Mouse (Mus musculus) frontal cortex, postnatal 36 days (tissue): ENCODE data around the gene Fam72a.

ENCODE experiments used
- DNase-seq, 2 experiments: peaks; one replicate each; pipeline ENCODE4 v3.0.0; 2022; ENCODE audit warnings: low spot score in 2 of 2

The Fam72a gene

DNA sequence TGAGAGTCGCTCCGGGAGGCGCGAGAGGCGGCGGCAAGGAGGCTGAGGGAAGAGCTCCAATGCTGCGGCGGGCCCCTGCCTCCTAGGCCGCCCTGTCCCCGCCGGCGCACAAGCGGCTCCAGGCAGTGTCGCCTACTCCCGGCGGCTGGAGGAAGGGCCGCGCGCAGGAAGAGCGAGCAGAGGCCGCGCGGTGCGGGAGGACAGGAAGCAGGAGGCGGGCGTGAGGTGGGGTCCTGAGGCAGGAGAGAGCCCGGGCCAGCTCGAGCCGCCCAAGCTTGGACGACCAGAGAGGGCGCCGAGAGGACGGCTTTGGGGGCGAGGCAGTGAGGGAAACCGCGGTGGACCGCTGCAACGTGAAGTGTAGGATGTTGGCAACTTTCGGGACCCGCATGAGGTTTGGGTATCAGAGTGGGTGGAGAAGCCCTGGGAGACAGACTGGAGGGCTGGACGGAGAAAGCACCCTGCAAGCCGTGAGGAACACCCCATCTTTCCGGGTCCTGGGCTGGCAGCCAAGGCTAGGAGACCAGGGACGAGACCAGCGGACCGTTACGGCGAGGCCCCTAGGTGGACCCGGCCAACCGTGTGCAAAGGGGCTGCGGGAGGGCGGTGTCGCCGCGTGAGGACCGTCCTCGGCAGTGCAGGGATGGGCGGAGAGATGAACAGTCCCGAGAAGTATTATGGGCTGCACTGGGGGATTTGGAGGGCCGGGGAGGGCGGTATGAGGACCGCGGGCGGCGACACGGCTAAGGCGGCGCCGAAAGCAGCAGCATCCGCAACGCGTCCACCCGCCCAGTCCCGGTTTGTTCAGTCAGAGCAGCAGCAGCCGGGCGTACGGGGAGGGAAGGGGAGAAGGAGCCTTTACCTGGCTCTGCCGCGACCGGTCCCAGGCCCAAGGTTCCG lies 1.1 kb upstream of the Fam72a start:
- peak; percentile 59 to 68 for DNase-seq

DNA sequence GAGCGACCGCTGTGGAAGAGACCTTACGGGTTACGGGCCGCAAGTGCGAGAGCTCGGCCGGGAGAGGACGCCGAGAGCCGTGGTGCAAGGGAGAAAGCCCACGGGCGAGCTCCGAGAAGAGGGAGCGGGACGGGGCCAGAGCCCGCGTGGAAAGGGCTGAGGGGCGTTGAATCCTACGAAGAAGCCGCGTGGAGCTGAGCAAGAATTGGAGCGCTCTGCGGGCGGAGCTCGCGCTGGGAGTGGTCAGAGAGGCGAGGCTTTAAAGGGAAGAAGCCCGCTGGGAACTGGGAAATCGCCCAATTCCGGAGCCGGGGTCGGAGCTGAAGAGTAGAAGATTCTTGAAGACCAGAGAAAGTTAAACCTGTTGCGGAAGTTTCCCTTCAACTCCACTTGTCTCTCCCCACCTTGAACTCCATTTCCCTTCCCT lies 391 bp downstream of the Fam72a start:
- DNase-seq = peak in 1 of 2 experiments; percentile 42

DNA sequence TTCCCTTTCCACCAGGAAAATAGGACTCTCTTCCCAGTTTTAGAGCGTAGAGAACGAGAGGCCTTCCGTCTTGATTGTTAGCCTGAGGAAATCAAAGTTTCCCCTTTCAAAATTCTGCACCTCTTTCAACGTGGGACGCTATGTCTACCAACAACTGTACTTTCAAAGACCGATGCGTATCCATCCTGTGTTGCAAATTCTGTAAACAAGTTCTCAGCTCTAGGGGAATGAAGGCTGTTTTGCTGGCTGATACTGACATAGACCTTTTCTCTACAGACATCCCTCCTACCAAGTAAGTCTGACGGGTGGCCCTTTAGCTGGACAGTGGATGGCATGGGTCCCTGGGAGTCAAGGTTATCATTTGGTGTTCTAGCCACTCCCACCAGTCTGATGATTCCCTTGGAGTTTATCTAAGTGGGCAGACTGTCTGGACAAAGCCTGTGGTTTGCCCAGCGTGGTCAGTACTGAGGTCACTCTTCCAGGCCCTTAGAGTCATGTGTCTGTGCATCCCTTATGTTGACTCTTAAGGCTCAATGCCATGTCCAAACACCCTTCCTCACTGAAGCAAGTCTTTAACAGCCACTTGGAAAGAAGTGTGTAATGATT lies 961 bp downstream of the Fam72a start:
- no peak for DNase-seq

DNA sequence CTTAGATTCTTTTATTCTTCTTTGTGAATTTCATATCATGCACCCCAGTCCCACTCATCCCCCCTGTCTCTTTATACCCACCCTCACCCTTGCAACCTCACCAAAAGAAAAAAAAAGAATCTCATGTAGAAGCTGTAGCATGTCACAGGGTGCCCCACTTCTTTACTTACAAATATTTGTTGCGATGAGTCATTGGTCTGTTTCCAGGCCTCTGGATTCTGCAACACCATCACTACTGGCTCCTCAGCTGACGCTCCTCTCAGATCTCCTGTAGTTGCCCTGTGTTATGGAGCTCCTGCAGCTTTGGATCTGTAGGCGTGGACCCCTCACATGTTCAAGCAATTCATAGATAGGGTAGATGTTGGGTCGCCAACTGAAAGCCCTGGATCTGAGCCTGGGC lies 12.1 kb downstream of the Fam72a start:
- DNase-seq = no peak

DNA sequence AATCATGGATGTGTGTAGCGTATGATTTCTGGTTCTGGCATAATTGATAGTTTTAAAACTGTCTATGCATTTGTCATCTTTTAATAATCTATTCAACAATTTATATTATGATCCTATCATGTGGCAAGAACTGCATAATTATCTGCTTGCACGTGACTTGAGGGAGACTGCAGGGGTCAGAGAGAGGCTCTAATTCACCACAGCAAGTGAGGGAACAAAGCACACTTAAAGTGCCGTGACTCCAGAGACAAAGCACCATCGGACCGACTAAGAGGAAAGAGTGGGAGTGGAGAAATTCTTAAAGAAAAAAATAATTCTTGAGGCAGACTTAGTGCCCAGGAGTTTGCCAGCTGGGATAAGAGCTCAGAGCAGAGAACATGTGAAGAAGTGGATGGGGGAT lies 13.1 kb downstream of the Fam72a start:
- DNase-seq = no peak

DNA sequence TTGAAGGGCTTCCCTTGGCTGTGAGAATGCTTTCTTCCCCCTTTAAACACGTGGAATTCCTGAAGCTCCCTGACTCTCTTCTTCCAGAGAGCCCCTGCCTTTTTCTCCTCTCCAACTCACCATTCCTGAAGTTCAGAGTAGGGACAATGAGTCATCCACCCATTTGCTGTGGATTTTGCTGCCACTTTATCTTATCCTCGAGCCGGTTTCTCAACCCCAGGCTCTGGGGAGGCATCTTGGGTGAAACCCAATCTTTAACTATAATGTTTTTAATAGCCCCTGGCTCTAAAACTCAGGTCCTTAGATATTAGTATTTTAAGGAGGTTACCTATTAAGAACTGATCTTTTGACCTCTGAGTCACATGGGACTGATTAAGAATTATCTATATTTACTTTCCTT lies 13.7 kb downstream of the Fam72a start:
- DNase-seq = no peak

DNA sequence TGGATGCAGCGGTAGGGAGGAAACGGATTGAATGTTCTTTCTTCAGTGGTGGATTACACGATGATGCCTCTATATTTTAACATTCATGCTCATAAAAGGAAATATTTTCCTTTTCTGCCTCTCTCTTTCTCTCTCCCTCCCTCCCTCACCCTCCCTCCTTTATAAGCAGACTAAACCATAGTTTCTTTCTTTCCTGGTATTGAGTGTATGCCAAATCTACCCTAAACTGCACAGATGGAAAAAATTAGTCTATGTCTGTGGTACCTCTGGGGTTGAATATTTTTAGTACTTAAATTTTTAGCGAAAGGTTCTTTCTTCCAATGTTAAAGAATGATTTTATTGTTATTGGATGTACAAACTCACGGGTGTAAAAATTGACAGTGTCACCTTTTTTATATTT lies 14.2 kb downstream of the Fam72a start:
- no peak for DNase-seq

DNA sequence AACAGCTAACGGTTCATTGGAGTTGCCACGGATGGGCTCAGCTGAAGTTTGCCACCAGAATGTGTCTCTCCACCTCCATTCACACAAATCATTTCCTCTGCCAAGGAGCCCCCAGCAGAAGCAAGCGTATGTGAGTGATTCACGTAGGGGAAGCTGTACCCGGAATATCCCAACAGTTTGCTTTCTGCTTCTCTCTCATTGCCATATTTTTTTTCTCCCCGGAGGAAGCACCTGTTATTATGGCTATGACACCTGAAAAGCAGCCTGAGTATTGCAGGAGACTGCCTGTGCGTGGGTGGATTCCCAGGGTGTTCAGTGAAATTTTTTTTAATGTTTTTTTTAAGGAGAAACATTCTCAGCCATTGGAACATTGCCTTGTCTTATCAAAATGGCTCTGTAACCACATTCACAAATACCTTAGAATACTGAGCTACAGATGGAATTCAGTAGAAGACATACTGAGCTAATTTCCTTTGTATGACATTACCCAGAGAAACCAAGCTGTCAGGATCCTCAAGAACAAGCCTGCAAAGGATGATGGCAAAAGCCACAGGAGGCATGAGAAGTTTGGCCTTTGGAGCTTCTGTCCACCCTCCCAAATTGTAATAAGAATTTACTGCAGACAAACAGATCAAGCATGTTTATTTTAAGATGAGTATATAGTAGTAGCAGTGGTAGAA lies 16.3 kb downstream of the Fam72a start:
- no peak for DNase-seq

DNA sequence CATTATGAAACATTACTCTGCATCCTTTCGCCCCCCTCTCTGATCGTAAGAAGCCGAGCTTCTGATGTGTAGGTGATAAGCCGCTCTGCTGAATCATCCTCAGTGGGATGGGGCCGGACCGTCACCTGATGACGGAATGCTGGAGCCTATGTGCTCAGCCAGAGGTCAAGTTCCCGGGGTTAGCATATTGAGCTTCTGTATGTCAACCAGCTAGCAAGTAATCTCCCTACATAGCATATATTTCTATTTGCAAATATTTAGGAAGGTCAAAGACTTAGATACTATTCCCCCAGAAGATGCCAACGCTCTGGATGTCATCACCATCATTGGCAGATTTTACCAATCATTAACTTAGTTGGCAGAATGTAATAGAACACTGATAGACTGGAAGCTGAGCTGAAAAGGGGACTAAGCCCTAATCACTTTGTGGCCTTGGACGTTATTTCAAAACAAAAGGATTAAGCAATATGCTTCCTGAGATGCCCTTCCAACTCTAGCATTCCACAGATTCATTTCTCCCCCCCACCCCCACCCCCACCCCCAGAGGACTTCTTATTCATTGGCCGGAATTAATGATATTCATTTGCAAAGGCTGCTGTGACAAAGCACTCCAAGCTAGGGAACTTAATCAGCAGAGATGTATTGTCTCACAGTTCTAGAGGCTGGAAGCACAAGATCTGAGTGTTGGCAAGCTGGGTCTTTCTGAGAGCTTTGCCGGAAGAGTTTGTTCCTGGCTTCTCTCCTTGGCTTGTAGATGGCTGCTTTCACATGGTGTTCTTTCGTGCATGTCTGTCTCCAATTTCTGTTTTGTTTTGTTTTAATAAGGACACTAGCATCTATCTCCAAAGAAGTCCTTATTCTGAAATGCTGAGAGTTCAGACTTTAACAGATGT lies 19.3 kb downstream of the Fam72a start:
- no peak for DNase-seq

DNA sequence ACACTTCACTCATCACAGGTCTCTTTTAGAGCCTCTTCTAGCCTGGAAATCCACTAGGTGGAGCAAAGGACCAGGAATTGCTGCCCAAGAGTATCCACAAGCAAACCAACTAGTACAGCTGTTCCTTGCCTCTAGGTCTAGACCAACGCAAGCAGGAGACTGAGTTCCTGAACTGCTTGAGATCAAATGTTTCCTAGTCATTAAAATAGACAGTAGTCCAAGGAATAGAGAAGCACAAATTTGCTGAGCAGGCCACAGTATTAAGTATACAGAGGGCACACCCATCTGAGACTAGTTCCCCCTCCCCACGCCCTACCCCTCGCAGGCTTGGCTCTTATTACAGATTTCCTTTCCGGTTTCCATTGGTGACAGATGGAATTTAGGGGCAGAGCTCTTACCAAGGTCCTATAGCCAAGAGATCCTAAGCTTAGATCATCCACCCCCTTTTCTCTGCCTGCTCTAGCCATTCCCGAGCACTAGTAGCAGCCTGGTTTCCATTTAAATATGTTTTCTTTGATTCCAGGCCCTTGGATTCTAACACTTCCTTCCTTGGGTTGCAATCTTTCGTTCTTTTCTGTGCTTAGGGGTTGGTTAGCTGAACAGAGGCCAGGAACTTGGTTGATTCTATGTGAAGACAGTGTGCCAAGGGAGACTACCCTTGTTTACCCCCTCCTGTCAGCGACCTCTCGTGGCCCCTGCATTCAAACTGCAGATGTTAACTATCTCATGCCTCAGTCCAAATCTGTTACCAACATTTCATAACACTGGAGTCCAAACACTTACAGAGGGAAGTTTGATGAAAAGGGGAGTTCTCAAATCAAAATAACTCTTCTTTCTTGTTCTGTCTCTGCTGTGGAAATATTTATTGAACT lies 21.0 kb downstream of the Fam72a start:
- DNase-seq = peak in 1 of 2 experiments; percentile 59

DNA sequence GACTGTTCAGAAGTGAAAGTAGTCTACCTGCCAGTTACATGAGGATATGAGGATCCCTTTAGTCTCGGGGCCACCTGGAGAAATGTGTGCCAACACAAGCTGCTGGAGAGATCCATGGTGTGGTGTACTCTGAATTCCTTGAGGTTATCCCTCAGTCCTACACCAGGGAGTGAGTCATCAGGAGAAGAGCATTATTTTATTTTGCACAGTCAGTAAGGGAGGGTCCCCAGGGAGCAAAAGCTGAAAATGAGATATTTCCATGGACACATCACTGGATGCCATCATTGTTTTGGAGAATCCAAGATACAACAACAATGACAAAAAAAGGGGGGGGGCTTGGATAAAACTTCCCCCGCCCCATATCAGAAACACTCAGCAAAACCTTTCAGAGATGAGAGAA lies 24.3 kb downstream of the Fam72a start:
- DNase-seq = no peak

DNA sequence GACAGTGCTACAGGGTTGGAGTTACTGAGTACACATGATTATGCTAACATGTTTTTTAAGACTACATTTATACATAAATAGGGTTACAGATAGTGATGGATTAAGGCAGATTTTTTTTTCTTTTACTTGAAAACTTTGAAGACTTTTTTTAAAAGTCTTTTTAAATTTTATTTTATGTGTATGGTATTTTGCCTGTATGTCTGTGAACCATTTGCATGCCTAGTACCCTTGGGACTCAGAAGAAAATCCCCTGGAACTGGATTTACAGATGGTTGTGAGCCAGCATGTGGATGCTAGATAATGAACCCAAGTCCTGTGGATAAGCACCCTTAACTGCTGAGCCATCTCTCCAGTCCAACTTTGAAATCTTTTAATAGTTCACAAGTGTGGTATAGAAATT lies 25.7 kb downstream of the Fam72a start:
- DNase-seq = no peak

DNA sequence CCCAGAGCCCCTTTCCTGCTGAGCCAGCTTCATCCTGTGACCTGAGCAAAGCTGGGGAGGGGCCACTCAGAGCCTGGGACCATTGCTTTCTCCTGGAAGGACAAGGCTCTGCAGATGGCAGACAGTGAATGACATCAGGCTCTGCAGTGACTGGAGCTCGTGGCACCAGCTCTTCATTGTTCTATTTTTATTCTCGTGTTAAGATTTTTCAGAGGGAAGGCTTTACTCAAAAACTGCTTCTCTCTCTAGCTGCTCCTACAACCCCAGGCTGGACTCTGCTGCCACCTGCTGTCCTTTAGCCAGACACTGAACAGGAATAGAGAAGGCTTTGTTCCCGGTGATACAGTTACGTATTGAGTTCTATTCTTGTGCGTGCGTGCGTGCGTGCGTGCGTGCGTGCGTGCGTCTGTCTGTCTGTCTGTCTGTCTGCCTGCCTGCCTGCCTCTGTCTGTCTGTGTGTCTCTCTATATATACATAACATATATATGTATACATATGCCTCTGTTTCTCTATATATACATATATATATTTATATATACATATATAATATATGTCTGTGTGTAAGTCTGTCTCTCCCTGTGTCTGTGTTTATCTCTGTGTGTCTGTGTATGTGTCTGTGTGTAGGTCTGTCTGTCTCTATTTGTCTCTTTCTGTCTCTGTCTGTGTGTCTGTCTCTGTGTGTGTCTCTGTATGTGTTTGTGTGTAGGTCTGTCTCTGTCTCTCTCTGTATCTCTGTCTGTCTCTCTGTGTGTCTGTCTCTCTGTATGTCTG lies 27.5 kb downstream of the Fam72a start:
- peak; percentile 73 to 84 for DNase-seq

DNA sequence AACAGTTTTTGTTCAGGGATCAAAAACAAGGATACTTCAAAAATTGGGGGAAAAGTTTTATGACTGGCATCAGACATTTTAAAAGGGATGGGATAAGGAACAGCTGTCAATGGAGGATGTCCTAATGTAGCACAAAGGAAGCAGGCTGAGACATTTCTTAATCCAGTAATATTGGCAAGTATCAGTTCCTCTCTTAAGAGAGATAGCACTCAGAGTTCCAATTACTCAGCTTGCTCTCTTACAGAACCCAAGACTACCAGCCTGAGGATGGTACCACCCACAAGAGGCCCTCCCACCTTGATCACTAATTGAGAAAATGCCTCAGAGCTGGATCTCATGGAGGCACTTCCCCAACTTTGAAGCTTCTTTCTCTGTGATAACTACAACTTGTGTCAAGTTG lies 32.8 kb downstream of the Fam72a start:
- DNase-seq = no peak

DNA sequence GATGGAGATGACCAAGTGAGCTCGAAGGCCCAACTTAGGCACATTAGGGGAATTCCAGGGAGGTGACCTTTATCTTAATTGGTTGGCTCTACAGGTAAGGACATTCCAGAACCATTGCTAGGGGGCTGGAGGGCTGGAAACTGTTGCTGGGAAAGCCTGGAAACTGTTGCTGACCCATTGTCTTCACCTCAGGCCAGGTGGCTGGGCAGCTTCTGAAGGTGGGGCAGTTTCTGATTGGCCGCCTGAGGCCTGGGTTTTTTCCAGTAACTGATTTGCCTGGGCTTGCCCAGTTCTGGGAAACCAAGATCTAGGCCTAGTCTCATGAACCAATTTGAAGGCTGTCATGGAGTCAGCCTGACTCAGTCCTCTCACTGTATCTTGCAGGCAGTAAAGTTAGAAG lies 34.4 kb downstream of the Fam72a start:
- DNase-seq = no peak

DNA sequence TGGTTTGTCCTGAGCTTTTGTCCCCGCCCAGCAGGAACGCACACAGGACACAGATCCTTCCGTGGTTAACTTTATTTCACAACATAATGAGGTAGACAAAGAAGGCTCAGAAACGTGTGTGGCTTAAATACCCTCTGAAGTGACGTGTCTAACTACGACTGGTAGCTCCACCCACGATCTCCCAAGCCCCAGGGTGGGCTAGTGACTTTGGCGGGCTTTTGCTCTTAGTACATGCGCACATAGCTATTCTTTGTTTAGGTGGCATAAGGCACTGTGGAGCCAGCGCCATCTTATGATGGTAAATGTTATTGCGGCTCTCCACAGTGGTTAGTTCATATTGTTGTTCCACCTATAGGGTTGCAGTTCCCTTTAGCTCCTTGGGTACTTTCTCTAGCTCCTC lies 38.4 kb downstream of the Fam72a start:
- DNase-seq = peak in 1 of 2 experiments; percentile 36

DNA sequence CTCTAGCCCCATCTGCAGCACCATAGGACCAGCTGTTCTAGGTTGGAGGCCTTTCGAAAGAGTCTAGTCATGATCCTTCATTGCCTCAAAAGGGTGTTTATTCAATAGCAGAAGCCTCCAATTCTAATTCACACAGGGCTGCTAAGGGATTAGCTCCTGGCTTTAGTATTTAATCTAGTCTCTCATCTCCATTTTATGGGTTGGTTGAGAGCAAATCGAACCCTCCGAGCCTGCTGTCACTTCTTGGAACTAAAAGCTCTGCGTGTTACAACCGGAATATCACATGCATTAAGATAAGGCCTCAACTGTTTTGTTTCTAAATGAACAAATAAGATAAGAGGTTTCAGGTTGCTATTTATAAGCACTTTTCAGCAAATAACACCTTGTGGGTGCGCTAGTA lies 42.0 kb downstream of the Fam72a start:
- DNase-seq = no peak

DNA sequence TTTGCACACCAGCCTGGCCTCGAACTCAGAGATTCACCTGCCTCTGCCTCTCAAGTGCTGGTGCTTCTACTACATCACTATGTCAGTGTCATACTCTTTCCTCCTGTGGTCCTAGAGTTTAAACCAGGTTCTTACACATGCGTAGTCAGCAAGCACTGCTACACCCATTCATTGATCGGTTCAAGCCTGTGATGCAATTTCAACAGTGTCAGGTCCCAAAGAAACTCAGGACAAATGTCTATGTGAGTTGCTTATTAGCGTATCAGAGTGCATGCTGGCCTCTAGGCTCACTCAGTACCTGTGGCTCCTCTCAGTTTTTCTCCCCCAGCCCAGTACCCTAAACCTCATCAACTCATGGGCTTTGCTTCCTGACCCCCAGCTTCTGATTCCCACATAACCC lies 42.7 kb downstream of the Fam72a start:
- DNase-seq = no peak

DNA sequence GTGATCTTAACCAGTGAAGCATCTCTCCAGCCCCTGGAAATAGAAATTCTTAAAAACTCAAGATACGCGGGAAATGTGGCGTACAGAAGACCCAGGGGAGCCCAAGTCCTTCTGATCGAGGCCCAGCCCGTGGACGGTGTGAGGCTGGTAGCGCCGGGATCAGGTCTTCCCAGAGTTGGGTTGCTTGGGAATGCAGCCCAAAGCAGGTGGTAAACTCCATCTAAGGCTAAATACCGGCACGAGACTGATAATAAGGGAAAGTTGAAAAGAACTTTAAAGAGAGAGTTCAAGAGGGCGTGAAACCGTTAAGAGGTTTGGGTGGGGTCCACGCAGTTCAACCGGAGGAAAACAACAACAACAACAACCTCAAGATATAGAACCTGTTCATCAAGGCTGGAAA lies 46.0 kb downstream of the Fam72a start:
- DNase-seq = no peak
